Mouse (Mus musculus) CD4-positive helper T cell, adult 2 months (primary cell): Measurements from ENCODE around the gene Hamp.
A peak's percentile ranks its signal among the peaks of the same experiment; 100 is the strongest.

ENCODE experiments used
- DNase-seq: peaks from one replicate; pipeline ENCODE4 v3.0.0-alpha.2; 2012; ENCODE audit warnings: low read depth, missing footprints, low spot score

Gene Hamp

GRCm38 (mm10) chr7:30908277-30908991 lies 35.4 kb downstream of the Hamp start:
- DNase-seq = no peak

DNA sequence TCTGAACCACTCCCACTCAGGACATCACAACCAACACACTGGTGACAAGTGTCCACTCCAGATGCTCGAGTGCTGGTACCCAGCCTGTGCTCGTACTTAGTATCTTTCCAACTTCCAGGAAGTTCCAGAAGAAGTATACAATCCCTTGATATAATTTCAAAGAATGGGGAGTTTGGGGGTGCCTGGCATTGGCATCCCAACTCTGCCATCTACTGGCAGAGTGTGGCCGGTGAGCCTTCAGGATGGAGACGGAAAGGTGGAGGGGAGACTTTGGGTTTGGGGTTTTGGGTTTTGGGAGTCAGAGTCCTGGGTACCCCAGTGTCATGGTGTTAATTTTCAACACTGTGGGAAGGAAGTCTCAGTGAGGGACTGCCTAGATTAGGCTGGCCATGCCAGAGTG lies 39.8 kb downstream of the Hamp start:
- DNase-seq = peak; percentile 25

GRCm38 (mm10) chr7:30895217-30895616 lies 48.6 kb downstream of the Hamp start:
- DNase-seq = no peak

GRCm38 (mm10) chr7:30892515-30892914 lies 51.3 kb downstream of the Hamp start:
- no peak for DNase-seq
